ENCODE assay signal across 16 mouse cellular contexts in genomic region chr15:31465806-31466205, GRCm38 (mm10).
"Had no signal": no experiment of that assay in that cellular context is flagged by ENCODE, and none has a peak within 500 bp of the region (broad histone marks: within the 10 kb centered on the region; RNA-seq: fewer than 3 reads in every experiment).

No protein-coding gene starts in this region.

- H3K9ac ChIP-seq: liver, embryonic 12.5 days; liver, embryonic 15.5 days; midbrain, embryonic 12.5 days; midbrain, embryonic 15.5 days; neural tube, embryonic 12.5 days; neural tube, embryonic 15.5 days had no signal

- H3K27ac ChIP-seq: kidney, postnatal 0 days; left cerebral cortex, adult 2 months; liver, embryonic 12.5 days; liver, embryonic 15.5 days; midbrain, embryonic 12.5 days; midbrain, embryonic 15.5 days; neural tube, embryonic 12.5 days; neural tube, embryonic 15.5 days; stomach, postnatal 0 days had no signal

- H3K27me3 ChIP-seq: liver, embryonic 12.5 days; liver, embryonic 15.5 days; midbrain, embryonic 12.5 days; midbrain, embryonic 15.5 days; neural tube, embryonic 12.5 days; neural tube, embryonic 15.5 days had no signal

- H3K9me3 ChIP-seq: liver, embryonic 12.5 days; liver, embryonic 15.5 days; midbrain, embryonic 12.5 days; midbrain, embryonic 15.5 days; neural tube, embryonic 12.5 days; neural tube, embryonic 15.5 days had no signal

- H3K4me1 ChIP-seq: liver, embryonic 12.5 days; liver, embryonic 15.5 days; midbrain, embryonic 12.5 days; midbrain, embryonic 15.5 days; neural tube, embryonic 12.5 days; neural tube, embryonic 15.5 days had no signal

- ATAC-seq: liver, embryonic 12.5 days; midbrain, embryonic 15.5 days had no signal

- DNase-seq: kidney, adult 18-20 months; layer of hippocampus, postnatal 36 days; lung, adult 2 months; right cerebral cortex, adult 18-20 months; right cerebral cortex, postnatal 14 days; right cerebral cortex, postnatal 4 days; thymus, postnatal 25 days had no signal

- H3K4me3 ChIP-seq: left cerebral cortex, adult 2 months; liver, embryonic 12.5 days; liver, embryonic 15.5 days; midbrain, embryonic 12.5 days; midbrain, embryonic 15.5 days; neural tube, embryonic 12.5 days; neural tube, embryonic 15.5 days had no signal

- H3K4me2 ChIP-seq: liver, embryonic 12.5 days; liver, embryonic 15.5 days; midbrain, embryonic 12.5 days; midbrain, embryonic 15.5 days; neural tube, embryonic 12.5 days; neural tube, embryonic 15.5 days had no signal
